Mouse (Mus musculus): ENCODE results near the gene Meaf6.

GRCm38 (mm10) chr4:125055385-125055784 lies 29.5 kb upstream of the Meaf6 start:
- TF ChIP-seq CTCF (IDR thresholded peaks at IDR 0.05; ENCODE audit: low read depth) (no peak), EP300 (IDR thresholded peaks at IDR 0.05; ENCODE audit: low read depth) (no peak)

Measured in liver, embryonic 14.5 days (tissue).